Mouse (Mus musculus) lung, postnatal 0 days (tissue): ENCODE results near the gene Rgs7. TPM values are rescaled to one million over a fixed set of nuclear protein-coding genes. Genes with fewer than 3 reads are reported as not detected.

ENCODE experiments used
- ATAC-seq: fragments of 200-750 bp; cut with Nextera tagmentation; 2 replicates; pipeline ENCODE4 v1.8.0; 2017; ENCODE audit warnings: moderate library complexity
- DNase-seq: peaks from one replicate; pipeline ENCODE4 v3.0.0-alpha.2; 2016; ENCODE audit warnings: low spot score
- H3K27ac ChIP-seq: fragments of 300-500 bp; sonication (generic); 2 replicates; pipeline ENCODE4 v1.5.1; 2014; ENCODE audit warnings: antibody characterized with exemption, mild to moderate bottlenecking, low read length, mixed read lengths
- H3K27me3 ChIP-seq: fragments of 300-500 bp; sonication (generic); replicated peaks from 2 replicates; pipeline ENCODE4 v1.6.1; 2014; ENCODE audit warnings: low read length, mixed read lengths; ENCODE audit not compliant: insufficient read depth
- H3K36me3 ChIP-seq: fragments of 300-500 bp; sonication (generic); 2 replicates; pipeline ENCODE4 v1.6.1; 2014; ENCODE audit warnings: low read length, mixed read lengths; ENCODE audit not compliant: insufficient read depth
- H3K4me1 ChIP-seq: fragments of 300-500 bp; sonication (generic); 2 replicates; pipeline ENCODE4 v1.6.1; 2014; ENCODE audit warnings: antibody characterized with exemption, low read depth, low read length, mixed read lengths; ENCODE audit not compliant: insufficient read depth
- H3K4me2 ChIP-seq: fragments of 300-500 bp; sonication (generic); replicated peaks from 2 replicates; pipeline ENCODE4 v1.6.1; 2014; ENCODE audit warnings: low read depth, mild to moderate bottlenecking, low read length, moderate library complexity, mixed read lengths
- H3K4me3 ChIP-seq: fragments of 300-500 bp; sonication (generic); 2 replicates; pipeline ENCODE4 v1.5.1; 2014; ENCODE audit warnings: low read depth, low read length
- H3K9ac ChIP-seq: fragments of 300-500 bp; sonication (generic); replicated peaks from 2 replicates; pipeline ENCODE4 v1.6.1; 2014; ENCODE audit warnings: low read depth, mild to moderate bottlenecking
- H3K9me3 ChIP-seq: fragments of 300-500 bp; sonication (generic); 2 replicates; pipeline ENCODE4 v1.6.1; 2016; ENCODE audit warnings: low read length, mixed read lengths
- CTCF ChIP-seq: IDR thresholded peaks from 2 replicates; pipeline ENCODE4 v1.5.1; 2016; ENCODE audit warnings: antibody characterized with exemption, mild to moderate bottlenecking
- EP300 ChIP-seq: IDR thresholded peaks from 2 replicates; pipeline ENCODE4 v1.6.1; 2016; ENCODE audit warnings: antibody characterized with exemption, mild to moderate bottlenecking, control low read depth
- WGBS: fragments of 180-500 bp; shearing (Covaris S2); extraction: QIAGEN DNeasy Blood & Tissue Kit; methylation state at CpG from one replicate; pipeline ENCODE4 v1.1.7; 2014; 5-methylcytosine and 5-hydroxymethylcytosine counted together
- polyA plus RNA-seq: library from polyadenylated mRNA; unstranded; fragments of >200 nt; fragmentation: Nextera tagmentation; extraction: Ambion mirVana; gene quantifications from 2 replicates; pipeline ENCODE4 v1.2.1, GENCODE M21; 2015

Gene Rgs7
- polyA plus RNA-seq, 1 experiment from 2014 or later: 0.20 TPM

GRCm38 (mm10) chr1:175333041-175333854, 159.1 kb downstream of the Rgs7 start:
- TF ChIP-seq EP300 (no peak), CTCF (no peak)
- DNase-seq: no peak
- H3K4me1 ChIP-seq: no peaks in the 10 kb centered on the region
- no peak overlapping the region for H3K9ac ChIP-seq
- WGBS: 55% methylated on average over 9 of the region's 9 CpGs
- H3K36me3 ChIP-seq: no peaks in the 10 kb centered on the region
- no peaks in the 10 kb centered on the region for H3K27me3 ChIP-seq
- no peak overlapping the region for H3K27ac ChIP-seq
- ATAC-seq: no peak
- no peak overlapping the region for H3K4me3 ChIP-seq
- H3K9me3 ChIP-seq: no peaks in the 10 kb centered on the region
- H3K4me2 ChIP-seq: no peak overlapping the region

DNA sequence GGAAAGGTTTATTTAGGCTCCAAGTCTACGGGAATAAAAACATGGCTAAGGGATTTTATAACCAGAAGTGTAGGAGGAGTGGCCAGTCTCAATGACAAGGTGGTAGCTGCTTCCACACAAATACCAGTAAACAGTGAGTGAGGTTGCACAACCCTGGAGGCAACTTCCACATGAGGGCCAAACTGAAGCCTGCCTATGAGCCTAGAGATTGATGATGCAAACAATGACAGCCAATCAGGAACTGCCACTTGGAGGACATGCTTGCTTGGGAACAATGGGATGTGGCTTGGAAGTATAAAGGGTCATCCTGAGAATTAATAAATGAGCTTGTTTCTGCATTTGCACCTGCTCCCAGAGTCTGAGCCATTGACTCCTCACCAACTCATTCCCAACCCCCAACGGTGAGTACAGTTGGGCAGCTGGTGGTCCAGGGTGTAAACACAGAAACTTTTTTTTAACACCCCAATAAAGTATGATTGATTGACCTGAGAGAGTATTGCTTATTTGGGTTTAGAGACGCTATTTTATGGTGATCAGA, 162.3 kb downstream of the Rgs7 start:
- no peaks in the 10 kb centered on the region for H3K27me3 ChIP-seq
- no peak for ATAC-seq
- H3K4me1 ChIP-seq: no peaks in the 10 kb centered on the region
- H3K4me2 ChIP-seq: no peak overlapping the region
- DNase-seq: no peak
- no peak overlapping the region for H3K9ac ChIP-seq
- H3K36me3 ChIP-seq: no peaks in the 10 kb centered on the region
- TF ChIP-seq CTCF (no peak), EP300 (no peak)
- H3K27ac ChIP-seq: no peak overlapping the region
- no peaks in the 10 kb centered on the region for H3K9me3 ChIP-seq
- H3K4me3 ChIP-seq: no peak overlapping the region
- whole genome bisulfite sequencing: 59% methylated on average over 3 of the region's 3 CpGs

GRCm38 (mm10) chr1:175322781-175323180, 169.5 kb downstream of the Rgs7 start:
- DNase-seq (no peak), ATAC-seq (no peak)
- H3K4me2 ChIP-seq: no peak overlapping the region
- TF ChIP-seq CTCF (no peak), EP300 (no peak)
- no peaks in the 10 kb centered on the region for H3K4me1 ChIP-seq
- no peak overlapping the region for H3K4me3 ChIP-seq
- no peak overlapping the region for H3K27ac ChIP-seq
- no peaks in the 10 kb centered on the region for H3K36me3 ChIP-seq
- no peaks in the 10 kb centered on the region for H3K27me3 ChIP-seq
- no peak overlapping the region for H3K9ac ChIP-seq
- H3K9me3 ChIP-seq: no peaks in the 10 kb centered on the region

DNA sequence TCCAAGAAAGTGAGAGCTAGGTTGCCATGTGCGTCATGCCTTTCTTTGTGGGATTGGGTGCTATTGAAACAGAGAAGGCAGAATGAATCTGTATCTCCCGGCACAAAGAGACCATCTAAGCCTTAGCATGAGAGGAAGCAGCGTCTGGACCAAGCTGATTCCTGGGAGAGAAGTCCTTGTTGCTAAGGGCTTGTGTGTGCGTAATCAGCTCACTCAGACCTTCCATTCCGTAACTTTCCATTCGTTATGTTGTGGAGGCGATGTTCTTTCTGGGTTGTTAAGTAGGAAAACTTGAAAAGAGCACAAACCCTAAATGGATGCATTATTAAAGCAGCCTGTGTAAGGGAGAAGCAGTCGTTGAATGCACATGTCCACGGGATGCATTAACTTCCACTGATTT, 173.1 kb downstream of the Rgs7 start:
- TF ChIP-seq CTCF (no peak), EP300 (no peak)
- no peaks in the 10 kb centered on the region for H3K9me3 ChIP-seq
- no peak overlapping the region for H3K9ac ChIP-seq
- no peak overlapping the region for H3K4me2 ChIP-seq
- no peaks in the 10 kb centered on the region for H3K27me3 ChIP-seq
- no peak overlapping the region for H3K4me3 ChIP-seq
- no peak overlapping the region for H3K27ac ChIP-seq
- H3K4me1 ChIP-seq: no peaks in the 10 kb centered on the region
- no peaks in the 10 kb centered on the region for H3K36me3 ChIP-seq
- DNase-seq (no peak), ATAC-seq (no peak)
- WGBS: 82% methylated on average over 9 of the region's 9 CpGs

DNA sequence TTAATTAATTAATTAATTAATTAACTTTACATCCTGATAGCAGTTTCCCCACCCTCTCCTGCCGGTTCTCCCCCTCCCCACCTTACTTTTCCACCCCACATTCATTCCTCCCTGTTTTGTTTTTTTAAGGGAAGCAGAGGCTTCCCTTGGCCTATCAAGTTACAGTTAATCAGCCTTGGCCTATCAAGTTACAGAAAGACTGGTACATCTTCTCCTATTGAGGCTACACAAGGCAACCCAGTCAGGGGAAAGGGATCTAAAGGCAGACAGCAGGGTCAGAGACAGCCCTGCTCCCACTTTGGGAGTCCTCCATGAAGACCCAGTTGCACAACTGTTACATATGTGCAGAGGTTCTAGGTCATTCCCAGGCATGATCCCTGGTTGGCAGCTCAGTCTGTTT, 175.0 kb downstream of the Rgs7 start:
- no peaks in the 10 kb centered on the region for H3K4me1 ChIP-seq
- TF ChIP-seq EP300: no peak
- TF ChIP-seq CTCF: no peak
- 15% methylated on average over 1 of the region's 1 CpGs for WGBS
- ATAC-seq: no peak
- H3K36me3 ChIP-seq: no peaks in the 10 kb centered on the region
- no peak for DNase-seq
- H3K9ac ChIP-seq: no peak overlapping the region
- no peaks in the 10 kb centered on the region for H3K9me3 ChIP-seq
- H3K27ac ChIP-seq: no peak overlapping the region
- no peak overlapping the region for H3K4me3 ChIP-seq
- no peaks in the 10 kb centered on the region for H3K27me3 ChIP-seq
- H3K4me2 ChIP-seq: no peak overlapping the region

- H3K4me2 ChIP-seq: no peak overlapping the region
- H3K4me3 ChIP-seq: no peak overlapping the region
- no peaks in the 10 kb centered on the region for H3K9me3 ChIP-seq
- H3K9ac ChIP-seq: no peak overlapping the region
- H3K36me3 ChIP-seq: no peaks in the 10 kb centered on the region
- no peak overlapping the region for H3K27ac ChIP-seq
- no peak for TF ChIP-seq CTCF
- no peak for TF ChIP-seq EP300
- WGBS: 64% methylated on average over 3 of the region's 3 CpGs
- DNase-seq (no peak), ATAC-seq (no peak)
- no peaks in the 10 kb centered on the region for H3K4me1 ChIP-seq
- no peaks in the 10 kb centered on the region for H3K27me3 ChIP-seq
Measured at GRCm38 (mm10) chr1:175307604-175308003, 184.7 kb downstream of the Rgs7 start.
